Mouse (Mus musculus) T-helper 2 cell (primary cell): ENCODE measurements around the gene Oat.

Experiments used
- in situ Hi-C: fragments of 300-600 bp; cut with MboI, MseI; formaldehyde crosslinking; loops from one replicate; pipeline ENCODE4 v1.15.1; 2025; ENCODE audit warnings: high pct_unique_total_duplicates

Oat gene

GRCm38 (mm10) chr7:132576116-132576650 is at the start of gene Oat:
Gene Oat (minus strand): TSS chr7:132576398.
- in situ Hi-C loops: loop anchor here (10.0 kb wide), 1 partner anchor 1011 kb away; the partner anchor contains the start of gene Bub3

GRCm38 (mm10) chr7:132624161-132624560 is 48.0 kb upstream of the Oat start:
- in situ Hi-C loops: no loop called here

GRCm38 (mm10) chr7:132619975-132620918 is 44.0 kb upstream of the Oat start:
- in situ Hi-C loops: no loop called here

- in situ Hi-C loops: no loop called here
Observed at GRCm38 (mm10) chr7:132619549-132619948, 43.4 kb upstream of the Oat start.

- in situ Hi-C loops: no loop called here
Observed at GRCm38 (mm10) chr7:132617021-132617564, 40.9 kb upstream of the Oat start.

GRCm38 (mm10) chr7:132616391-132616790 is 40.2 kb upstream of the Oat start:
- in situ Hi-C loops: no loop called here

- in situ Hi-C loops: no loop called here
Observed at GRCm38 (mm10) chr7:132615346-132615745, 39.1 kb upstream of the Oat start.

GRCm38 (mm10) chr7:132611530-132611929 is 35.3 kb upstream of the Oat start:
- in situ Hi-C loops: no loop called here

- in situ Hi-C loops: no loop called here
Observed at GRCm38 (mm10) chr7:132610468-132611318, 34.5 kb upstream of the Oat start, which contains the start of gene Lhpp. Gene Lhpp (plus strand): TSS chr7:132610638.

GRCm38 (mm10) chr7:132608316-132609020 is 32.3 kb upstream of the Oat start:
- in situ Hi-C loops: no loop called here

GRCm38 (mm10) chr7:132605689-132606088 is 29.5 kb upstream of the Oat start:
- in situ Hi-C loops: no loop called here

GRCm38 (mm10) chr7:132604720-132605119 is 28.5 kb upstream of the Oat start:
- in situ Hi-C loops: no loop called here

GRCm38 (mm10) chr7:132600926-132601325 is 24.7 kb upstream of the Oat start:
- in situ Hi-C loops: no loop called here

- in situ Hi-C loops: no loop called here
Observed at GRCm38 (mm10) chr7:132600026-132600425, 23.8 kb upstream of the Oat start.

GRCm38 (mm10) chr7:132599071-132599975 is 23.1 kb upstream of the Oat start, which contains the start of gene Nkx1-2:
Gene Nkx1-2 (minus strand): TSS chr7:132599637.
- in situ Hi-C loops: no loop called here

GRCm38 (mm10) chr7:132597251-132598041 is 21.2 kb upstream of the Oat start:
- in situ Hi-C loops: no loop called here

GRCm38 (mm10) chr7:132596557-132597250 is 20.5 kb upstream of the Oat start:
- in situ Hi-C loops: no loop called here

GRCm38 (mm10) chr7:132595787-132596186 is 19.6 kb upstream of the Oat start:
- in situ Hi-C loops: no loop called here
